Mouse (Mus musculus) kidney, embryonic 14.5 days (tissue): ENCODE measurements around the gene Ripor3. TPM values are rescaled to one million over a fixed set of nuclear protein-coding genes. Genes with fewer than 3 reads are reported as not detected.

Experiments used
- ATAC-seq: fragments of 200-750 bp; cut with Nextera tagmentation; 2 replicates; pipeline ENCODE4 v1.8.0; 2017; ENCODE audit warnings: moderate number of reproducible peaks, mild to moderate bottlenecking, moderate TSS enrichment, moderate library complexity; ENCODE audit not compliant: low FRiP score, low TSS enrichment
- H3K27ac ChIP-seq: fragments of 300-500 bp; sonication (generic); 2 replicates; pipeline ENCODE4 v1.5.1; 2014; ENCODE audit warnings: low read depth, mild to moderate bottlenecking, low read length, moderate library complexity, mixed read lengths
- H3K27me3 ChIP-seq: fragments of 300-500 bp; sonication (generic); 2 replicates; pipeline ENCODE4 v1.6.1; 2014; ENCODE audit warnings: mild to moderate bottlenecking, low read length; ENCODE audit not compliant: control insufficient read depth, insufficient read depth
- H3K36me3 ChIP-seq: fragments of 300-500 bp; sonication (generic); 2 replicates; pipeline ENCODE4 v1.6.1; 2014; ENCODE audit warnings: low read length, mixed read lengths; ENCODE audit not compliant: control insufficient read depth, insufficient read depth
- H3K4me1 ChIP-seq: fragments of 300-500 bp; sonication (generic); 2 replicates; pipeline ENCODE4 v1.6.1; 2014; ENCODE audit warnings: low read length, mixed read lengths; ENCODE audit not compliant: control insufficient read depth, insufficient read depth
- H3K4me2 ChIP-seq: fragments of 300-500 bp; sonication (generic); replicated peaks from 2 replicates; pipeline ENCODE4 v1.6.1; 2014; ENCODE audit warnings: low read depth, mild to moderate bottlenecking, low read length
- H3K4me3 ChIP-seq: fragments of 300-500 bp; sonication (generic); 2 replicates; pipeline ENCODE4 v1.5.1; 2014; ENCODE audit warnings: mild to moderate bottlenecking, low read length
- H3K9ac ChIP-seq: fragments of 300-500 bp; sonication (generic); 2 replicates; pipeline ENCODE4 v1.6.1; 2014; ENCODE audit warnings: low read depth, mild to moderate bottlenecking, low read length, moderate library complexity
- H3K9me3 ChIP-seq: fragments of 300-500 bp; sonication (generic); 2 replicates; pipeline ENCODE4 v1.6.1; 2016; ENCODE audit warnings: low read length; ENCODE audit not compliant: control insufficient read depth
- WGBS: fragments of 180-500 bp; shearing (Covaris S2); extraction: QIAGEN DNeasy Blood & Tissue Kit; methylation state at CpG from one replicate; pipeline ENCODE4 v1.1.7; 2014; 5-methylcytosine and 5-hydroxymethylcytosine counted together
- polyA plus RNA-seq: library from polyadenylated mRNA; unstranded; fragments of >200 nt; fragmentation: Nextera tagmentation; extraction: Ambion mirVana; gene quantifications from 2 replicates; pipeline ENCODE4 v1.2.1, GENCODE M21; 2014

The Ripor3 gene
- polyA plus RNA-seq, 1 experiment from 2014 or later, result 0.53 TPM

DNA sequence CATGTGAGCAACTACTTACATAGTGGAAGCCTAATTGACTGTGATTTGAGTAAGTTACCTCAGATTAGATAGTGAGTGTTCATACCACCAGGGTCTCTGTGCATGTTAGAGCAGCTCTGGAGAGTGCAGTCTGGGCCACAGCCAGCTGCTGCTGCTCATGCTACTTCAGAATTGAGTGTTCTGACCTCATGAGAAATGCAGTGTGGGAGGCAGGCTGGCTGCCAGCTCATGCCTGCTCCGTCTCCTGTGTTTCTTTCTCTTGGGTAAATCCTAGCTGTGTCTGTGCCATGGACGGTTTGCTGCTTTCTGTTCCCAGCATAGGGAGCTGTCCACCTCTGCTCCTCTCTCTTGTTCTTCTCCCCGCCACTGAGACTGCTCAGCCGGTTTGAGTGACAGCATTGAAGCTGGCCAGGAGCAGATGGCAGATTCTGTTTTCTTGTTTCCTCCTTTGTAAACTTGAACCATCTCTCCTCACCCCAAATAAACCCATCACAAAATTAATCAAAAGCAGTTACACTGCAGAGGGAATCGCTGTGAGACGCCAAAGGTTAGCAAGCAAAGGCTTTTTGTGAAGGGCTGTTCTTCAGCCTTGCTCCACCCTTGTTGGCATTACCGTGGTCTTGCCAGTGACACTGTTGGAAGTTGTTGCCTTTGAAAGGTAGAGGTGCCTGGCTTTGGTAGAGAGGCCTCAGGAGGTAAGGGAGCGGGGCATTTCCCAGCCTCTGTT, 68.1 kb downstream of the Ripor3 start:
- Histone ChIP-seq H3K36me3 (no peaks in the 10 kb centered on the region; the same call in 1 of the 2 replicates), H3K4me1 (peaks cover 39% of the 10 kb centered on the region), H3K27ac (peak overlapping the region; percentile 78), H3K4me3 (no peak overlapping the region), H3K9me3 (no peaks in the 10 kb centered on the region), H3K9ac (no peak overlapping the region), H3K27me3 (no peaks in the 10 kb centered on the region), H3K4me2 (no peak overlapping the region; the same call in 1 of the 2 replicates)
- no peak for ATAC-seq
- 27% methylated on average over 8 of the region's 8 CpGs for WGBS

DNA sequence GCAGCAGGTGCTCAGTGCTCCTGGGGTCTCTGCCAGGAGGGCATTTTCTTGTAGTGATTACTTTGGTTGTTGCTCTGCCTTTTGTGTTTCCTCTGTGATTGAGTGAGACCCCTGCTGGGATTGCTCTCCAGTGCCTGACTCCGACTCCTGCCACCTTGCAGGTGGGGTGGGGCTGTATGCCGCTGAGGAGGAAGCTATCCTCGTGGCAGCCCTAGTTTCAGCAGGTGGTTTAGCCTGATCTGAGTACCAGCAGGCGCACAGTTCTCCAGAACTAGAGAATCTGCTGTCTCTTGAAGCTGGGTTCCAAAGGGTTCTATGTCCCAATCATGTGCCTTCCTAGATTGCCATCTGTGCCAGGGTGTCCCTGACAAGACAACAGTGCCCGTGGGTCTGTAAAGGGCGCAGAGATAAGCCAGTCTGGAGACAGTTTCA, 68.7 kb downstream of the Ripor3 start:
- 55% methylated on average over 6 of the region's 6 CpGs for WGBS
- no peak overlapping the region for H3K27ac ChIP-seq

DNA sequence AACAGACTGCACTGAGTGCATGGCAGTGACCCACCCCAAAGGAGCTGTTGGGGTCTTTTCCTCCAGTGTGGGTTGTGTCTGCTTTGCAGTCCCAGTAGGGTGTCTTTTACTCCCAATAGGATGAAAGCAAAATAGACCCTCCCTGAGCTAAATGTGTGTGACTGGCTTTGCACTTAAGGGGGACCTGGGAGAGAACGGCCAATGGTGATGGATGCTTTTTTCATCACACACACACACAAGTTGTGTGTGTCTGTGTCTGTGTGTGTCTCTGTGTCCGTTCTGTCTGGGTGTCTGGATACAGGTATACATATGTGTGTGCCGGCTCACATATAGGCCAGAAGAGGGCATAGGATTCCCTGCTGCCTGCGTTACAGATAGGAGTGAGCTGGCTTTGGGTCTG, 69.1 kb downstream of the Ripor3 start:
- H3K27me3 ChIP-seq, result no peaks in the 10 kb centered on the region
- H3K4me2 ChIP-seq, result no peak overlapping the region
- H3K36me3 ChIP-seq, result no peaks in the 10 kb centered on the region; the same call in 1 of the 2 replicates
- ATAC-seq, result no peak
- no peak overlapping the region for H3K27ac ChIP-seq
- H3K9me3 ChIP-seq, result no peaks in the 10 kb centered on the region
- peaks cover 39% of the 10 kb centered on the region for H3K4me1 ChIP-seq
- H3K9ac ChIP-seq, result no peak overlapping the region
- no peak overlapping the region for H3K4me3 ChIP-seq
- WGBS, result 67% methylated on average over 4 of the region's 4 CpGs

More for the DNA sequence above, 68.7 kb downstream of the Ripor3 start:
- no peaks in the 10 kb centered on the region for H3K9me3 ChIP-seq
- no peaks in the 10 kb centered on the region for H3K27me3 ChIP-seq
- no peaks in the 10 kb centered on the region; the same call in 1 of the 2 replicates for H3K36me3 ChIP-seq
- no peak overlapping the region for H3K9ac ChIP-seq
- H3K4me3 ChIP-seq, result no peak overlapping the region
- ATAC-seq, result no peak
- H3K4me2 ChIP-seq, result no peak overlapping the region
- peaks cover 39% of the 10 kb centered on the region for H3K4me1 ChIP-seq

DNA sequence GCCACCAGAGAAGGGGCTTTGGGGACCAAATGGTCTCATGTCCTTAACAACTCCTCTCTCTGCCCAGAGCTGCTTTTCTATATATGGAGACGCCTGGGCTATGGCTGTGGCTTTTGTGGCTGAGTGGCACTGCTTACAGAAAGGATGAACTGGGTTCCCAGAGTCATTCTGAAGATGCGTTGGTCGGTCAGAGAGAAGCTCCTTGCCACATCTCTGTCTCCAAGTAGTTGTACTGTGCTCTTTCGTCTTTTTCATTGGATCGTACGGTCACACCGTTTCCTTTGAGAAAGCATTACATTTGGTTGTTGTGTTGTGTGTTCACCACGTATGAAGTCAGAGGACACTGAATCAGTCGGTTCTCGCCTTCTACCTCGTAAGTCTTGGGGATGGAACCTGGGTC, 69.8 kb downstream of the Ripor3 start:
- Histone ChIP-seq H3K4me3 (no peak overlapping the region), H3K4me2 (no peak overlapping the region), H3K9ac (no peak overlapping the region), H3K36me3 (peaks cover under 1% of the 10 kb centered on the region; the same call in 1 of the 2 replicates), H3K9me3 (no peaks in the 10 kb centered on the region), H3K4me1 (peaks cover 44% of the 10 kb centered on the region), H3K27me3 (no peaks in the 10 kb centered on the region), H3K27ac (no peak overlapping the region)
- 85% methylated on average over 11 of the region's 11 CpGs for WGBS
- no peak for ATAC-seq

DNA sequence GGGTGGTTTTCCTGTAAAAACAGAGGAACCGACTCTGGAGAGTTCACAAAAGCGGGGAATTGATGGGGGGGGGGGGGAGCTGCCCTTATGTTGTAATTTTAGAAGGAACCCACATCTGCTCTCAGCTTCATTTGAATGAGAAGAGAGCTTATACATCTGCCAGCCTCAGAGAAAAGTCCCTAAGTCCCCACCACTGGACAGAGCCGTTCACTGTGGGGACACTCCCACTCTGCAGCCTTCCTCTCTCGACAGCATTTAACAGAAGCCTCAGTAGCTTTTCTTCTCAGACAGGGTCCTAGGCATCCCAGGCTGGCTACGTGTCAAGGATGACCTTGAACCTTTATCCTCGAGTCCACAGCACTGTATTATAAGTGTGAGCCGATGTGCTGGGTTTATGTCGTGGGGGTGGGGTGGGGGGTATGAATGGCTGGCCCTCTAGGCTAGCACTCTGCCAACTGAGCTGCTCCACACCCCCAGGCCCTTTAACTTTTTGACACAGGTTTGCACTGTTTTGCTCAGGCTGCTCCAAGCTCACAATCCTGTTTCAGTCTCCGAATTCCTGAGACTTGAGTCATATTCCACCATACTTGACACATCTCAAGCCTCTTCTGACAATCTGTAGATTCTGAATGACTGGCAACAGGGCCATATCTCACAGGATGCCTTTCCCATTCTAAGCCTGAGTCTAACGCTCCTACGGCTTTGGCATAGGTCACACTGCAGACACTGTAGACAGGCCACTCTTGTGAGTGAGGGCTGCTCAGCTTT, 70.6 kb downstream of the Ripor3 start:
- no peaks in the 10 kb centered on the region for H3K27me3 ChIP-seq
- H3K4me3 ChIP-seq, result no peak overlapping the region
- peaks cover 4% of the 10 kb centered on the region; the same call in 1 of the 2 replicates for H3K36me3 ChIP-seq
- H3K4me1 ChIP-seq, result peaks cover 47% of the 10 kb centered on the region
- H3K4me2 ChIP-seq, result no peak overlapping the region
- ATAC-seq, result no peak
- WGBS, result 43% methylated on average over 11 of the region's 11 CpGs
- H3K9me3 ChIP-seq, result no peaks in the 10 kb centered on the region
- H3K27ac ChIP-seq, result no peak overlapping the region
- no peak overlapping the region for H3K9ac ChIP-seq

DNA sequence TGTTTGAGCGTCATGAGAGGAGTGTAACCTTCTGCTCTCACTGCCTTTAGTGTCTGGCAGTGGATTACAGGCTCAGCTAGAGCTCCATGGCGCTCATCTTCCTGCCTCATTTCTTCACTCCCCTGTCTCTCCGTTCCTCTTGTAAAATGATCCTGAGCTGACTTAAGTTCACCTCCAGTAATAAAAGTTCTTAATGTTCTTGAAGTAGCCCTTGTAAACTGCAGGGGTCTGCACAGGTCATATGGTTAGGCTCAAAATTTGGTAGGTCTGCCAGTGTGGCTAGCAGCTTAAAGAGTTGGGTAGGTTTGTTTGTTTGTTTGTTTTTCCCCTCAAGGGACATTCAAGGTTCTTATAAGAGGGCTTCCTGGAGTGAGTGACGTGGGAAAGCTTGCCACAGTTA, 71.2 kb downstream of the Ripor3 start:
- peaks cover 4% of the 10 kb centered on the region; the same call in 1 of the 2 replicates for H3K36me3 ChIP-seq
- no peak overlapping the region for H3K9ac ChIP-seq
- H3K27me3 ChIP-seq, result no peaks in the 10 kb centered on the region
- H3K27ac ChIP-seq, result no peak overlapping the region
- no peak overlapping the region for H3K4me3 ChIP-seq
- H3K9me3 ChIP-seq, result no peaks in the 10 kb centered on the region
- 14% methylated on average over 4 of the region's 4 CpGs for WGBS
- no peak for ATAC-seq
- peaks cover 49% of the 10 kb centered on the region for H3K4me1 ChIP-seq
- no peak overlapping the region for H3K4me2 ChIP-seq

DNA sequence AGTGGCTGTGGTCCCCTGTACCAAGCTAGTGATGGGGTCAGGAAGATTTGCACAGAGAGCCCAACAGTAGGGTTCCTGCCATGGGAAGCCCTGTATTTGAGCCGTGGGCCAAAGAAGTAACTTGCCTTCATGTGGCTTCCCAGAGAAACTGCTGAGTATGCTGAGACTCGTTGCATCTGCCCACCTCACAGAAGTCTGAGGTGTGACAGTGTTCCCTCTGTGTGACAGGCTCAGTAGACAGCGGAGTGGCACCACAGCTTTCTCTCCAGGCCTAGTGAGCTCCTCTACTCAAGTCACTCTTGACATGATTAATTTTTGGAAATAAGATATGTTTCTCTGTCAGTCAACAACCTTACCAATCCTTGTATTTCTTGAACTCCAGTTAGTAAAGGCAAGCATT, 71.6 kb downstream of the Ripor3 start:
- H3K9ac ChIP-seq, result no peak overlapping the region
- no peak overlapping the region for H3K27ac ChIP-seq
- WGBS, result 53% methylated on average over 3 of the region's 3 CpGs
- H3K36me3 ChIP-seq, result peaks cover 4% of the 10 kb centered on the region; the same call in 1 of the 2 replicates
- H3K4me1 ChIP-seq, result peaks cover 53% of the 10 kb centered on the region
- H3K4me2 ChIP-seq, result no peak overlapping the region
- no peak overlapping the region for H3K4me3 ChIP-seq
- no peak for ATAC-seq
- no peaks in the 10 kb centered on the region for H3K27me3 ChIP-seq
- no peaks in the 10 kb centered on the region for H3K9me3 ChIP-seq

DNA sequence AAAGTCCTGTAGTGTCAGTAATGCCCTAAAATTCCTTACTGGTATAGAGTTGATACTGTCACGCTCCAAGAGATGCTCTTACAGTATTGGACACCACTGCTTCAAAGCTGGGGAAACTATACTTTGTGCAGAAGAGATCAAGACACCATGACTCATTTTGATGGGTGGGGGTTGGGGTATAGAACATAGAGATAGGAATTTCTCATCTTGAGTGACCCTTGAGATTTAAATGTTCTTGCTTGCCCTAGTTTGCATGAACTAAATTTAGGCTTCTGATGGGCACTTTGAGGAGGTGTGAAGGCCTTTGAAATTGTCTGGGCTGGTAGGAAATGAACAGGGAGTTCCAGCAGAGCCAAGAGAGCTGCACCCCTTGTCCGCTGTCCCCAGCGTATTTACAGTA, 74.5 kb downstream of the Ripor3 start:
- no peak overlapping the region for H3K27ac ChIP-seq
- WGBS, result 77% methylated on average over 3 of the region's 3 CpGs
- H3K4me3 ChIP-seq, result no peak overlapping the region
- no peak for ATAC-seq
- H3K9ac ChIP-seq, result no peak overlapping the region
- peaks cover 38% of the 10 kb centered on the region for H3K4me1 ChIP-seq
- H3K9me3 ChIP-seq, result no peaks in the 10 kb centered on the region
- H3K4me2 ChIP-seq, result no peak overlapping the region
- H3K36me3 ChIP-seq, result peaks cover 4% of the 10 kb centered on the region; the same call in 1 of the 2 replicates
- H3K27me3 ChIP-seq, result no peaks in the 10 kb centered on the region

DNA sequence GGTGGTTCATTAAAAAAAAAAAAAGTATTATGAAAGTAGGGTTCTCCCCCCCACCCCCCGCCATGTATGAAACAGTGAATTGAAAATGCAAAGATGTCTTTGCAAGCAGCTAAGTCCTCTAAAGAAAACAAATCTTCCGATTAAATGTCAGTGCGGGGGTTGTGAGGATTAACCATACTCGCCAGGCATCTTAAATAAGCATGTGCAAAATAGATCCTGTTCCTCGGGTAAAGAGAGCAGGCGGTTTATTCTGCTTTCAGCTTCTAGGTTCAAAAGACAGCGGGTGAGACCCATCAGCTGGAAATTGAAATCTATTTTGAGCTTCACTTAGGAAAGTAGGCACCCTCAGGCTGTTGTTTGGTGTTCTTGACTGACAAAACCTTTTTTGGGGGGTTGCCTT, 77.0 kb downstream of the Ripor3 start:
- Histone ChIP-seq H3K4me3 (peak overlapping the region; percentile 80), H3K4me2 (peak overlapping the region; percentile 88), H3K4me1 (peaks cover 25% of the 10 kb centered on the region), H3K9ac (peak overlapping the region; percentile 91; the same call in 1 of the 2 replicates), H3K9me3 (no peaks in the 10 kb centered on the region), H3K27ac (no peak overlapping the region), H3K36me3 (peaks cover 4% of the 10 kb centered on the region; the same call in 1 of the 2 replicates), H3K27me3 (no peaks in the 10 kb centered on the region)
- ATAC-seq, result no peak
- 33% methylated on average over 7 of the region's 7 CpGs for WGBS
